Mouse (Mus musculus): ENCODE data around the gene Mlst8.

The Mlst8 gene

DNA sequence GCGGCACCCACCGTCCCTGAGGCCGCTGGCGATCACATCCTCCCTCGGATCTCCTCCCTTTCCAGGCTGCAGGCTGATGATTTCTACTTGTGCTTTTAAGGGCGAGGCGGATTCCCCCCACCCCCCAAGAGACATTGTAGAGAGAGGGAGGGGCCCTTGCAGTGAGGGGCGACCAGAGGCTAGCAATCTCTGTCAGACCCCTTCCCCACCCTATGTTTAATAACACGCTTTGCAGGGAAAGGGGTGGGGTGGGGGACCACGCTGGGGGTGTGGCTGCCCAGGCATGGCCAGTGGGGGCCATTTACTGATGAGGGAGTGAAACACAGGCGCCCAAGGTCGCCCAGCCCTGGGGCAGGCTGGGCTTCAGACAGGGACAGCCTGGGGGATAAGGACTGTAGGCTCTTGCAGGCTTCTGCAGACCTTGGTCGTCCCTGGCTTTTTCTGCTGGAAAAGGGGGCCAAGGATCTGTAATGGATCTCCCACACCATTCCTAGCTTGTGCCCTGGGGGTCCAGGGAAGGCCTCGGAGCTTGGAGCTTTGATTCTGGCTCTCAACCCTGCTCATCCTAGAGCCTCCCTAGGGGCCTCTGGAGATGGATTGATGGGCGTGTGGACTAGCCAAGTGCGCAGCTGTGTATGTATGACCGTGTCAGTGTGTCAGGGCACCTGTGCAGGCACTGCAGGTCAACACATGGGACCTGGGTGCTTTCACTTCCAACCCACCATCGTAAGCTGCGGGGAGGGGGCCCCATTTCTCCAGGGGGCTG is 10.6 kb upstream of the Mlst8 start:
- DNase-seq (ENCODE audit: low spot score) = no peak

- peak; percentile 78 for DNase-seq (ENCODE audit: low spot score)
Measured at GRCm38 (mm10) chr17:24488662-24489264, 9.9 kb upstream of the Mlst8 start.

DNA sequence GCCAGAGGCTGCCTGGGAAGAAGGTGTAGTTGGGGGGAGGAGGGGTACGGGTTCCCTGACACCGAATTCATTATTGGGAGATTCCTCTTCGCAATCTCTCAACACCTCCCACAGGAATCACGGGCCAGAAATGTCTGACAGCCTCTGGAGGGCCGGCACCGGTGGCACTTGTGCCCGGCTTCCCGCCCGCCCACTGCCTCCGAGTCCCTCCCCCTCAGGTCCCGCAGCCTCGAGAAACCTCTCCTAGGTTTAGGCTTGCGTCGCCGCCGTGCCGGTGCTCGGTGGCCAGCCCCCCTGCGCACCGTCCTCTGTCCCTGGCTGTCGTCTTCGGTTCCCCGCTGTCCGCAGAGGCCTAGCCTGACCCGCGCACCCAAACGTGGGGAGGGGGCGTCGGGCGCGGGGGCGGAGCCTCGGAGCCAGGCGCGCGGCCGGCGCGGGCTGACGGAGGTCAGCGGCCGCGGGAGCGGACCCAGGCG is 9.3 kb upstream of the Mlst8 start, which contains the start of gene Caskin1:
Caskin1 (plus strand) TSS at position 416 of the 476 bp plus-strand sequence.
- DNase-seq (ENCODE audit: low spot score) = peak; percentile 75

- no peak for DNase-seq (ENCODE audit: low spot score)
Measured at GRCm38 (mm10) chr17:24485090-24485860, 6.4 kb upstream of the Mlst8 start.

DNA sequence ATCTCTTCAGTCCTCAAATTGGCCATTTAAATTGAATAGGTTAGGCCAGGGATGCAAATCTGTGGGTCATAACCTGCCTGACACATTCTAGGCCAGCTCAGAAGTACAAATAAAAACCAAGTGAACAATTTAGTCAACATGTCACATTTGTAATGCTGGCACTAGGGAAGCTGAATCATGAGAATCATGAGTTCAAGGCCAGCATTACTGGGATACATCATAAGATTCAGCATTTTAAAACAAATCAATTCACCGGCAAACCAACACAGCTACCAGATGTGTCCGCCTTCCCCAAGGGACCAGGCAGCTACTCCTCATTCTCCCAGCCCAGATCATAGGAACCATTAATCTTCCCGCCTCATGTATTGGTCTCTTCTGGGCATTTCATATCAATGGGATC is 4.6 kb upstream of the Mlst8 start:
- no peak for DNase-seq (ENCODE audit: low spot score)

GRCm38 (mm10) chr17:24481027-24481815 is 2.3 kb upstream of the Mlst8 start:
- DNase-seq (ENCODE audit: low spot score) = no peak

DNA sequence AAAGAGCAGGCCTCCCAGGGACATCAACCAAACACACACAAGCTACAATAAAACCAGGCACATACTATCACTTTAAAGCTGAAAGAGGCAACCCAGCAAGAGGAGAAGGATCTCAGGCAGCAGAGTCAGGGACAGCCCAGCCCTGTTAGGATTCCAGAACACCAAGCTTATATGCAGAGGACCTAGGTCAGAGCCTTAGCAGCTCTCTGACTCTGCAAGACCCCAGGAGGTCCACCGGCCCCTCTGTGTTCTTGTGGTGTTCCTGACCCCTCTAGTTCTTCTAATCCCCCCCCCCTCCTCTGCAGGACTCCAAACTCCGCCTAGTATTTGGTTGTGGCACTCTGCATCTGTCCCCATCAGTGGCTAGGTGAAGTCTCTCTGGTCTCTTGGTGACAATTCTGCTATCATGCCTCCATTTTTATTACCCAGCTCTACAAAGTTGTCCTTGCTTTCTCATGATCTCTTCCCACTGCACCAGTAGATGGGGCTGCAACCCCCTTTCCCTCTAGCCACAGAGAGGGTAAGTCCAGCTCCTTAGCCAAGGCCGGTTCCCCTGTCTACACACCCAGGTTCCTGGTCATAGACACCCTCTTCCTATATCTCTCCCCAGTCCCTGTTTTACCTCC is 1.4 kb upstream of the Mlst8 start:
- DNase-seq (ENCODE audit: low spot score) = no peak

- no peak for DNase-seq (ENCODE audit: low spot score)
Measured at GRCm38 (mm10) chr17:24479431-24479830, 553 bp upstream of the Mlst8 start.

GRCm38 (mm10) chr17:24477985-24478600 is 785 bp downstream of the Mlst8 start:
- DNase-seq (ENCODE audit: low spot score) = no peak

DNA sequence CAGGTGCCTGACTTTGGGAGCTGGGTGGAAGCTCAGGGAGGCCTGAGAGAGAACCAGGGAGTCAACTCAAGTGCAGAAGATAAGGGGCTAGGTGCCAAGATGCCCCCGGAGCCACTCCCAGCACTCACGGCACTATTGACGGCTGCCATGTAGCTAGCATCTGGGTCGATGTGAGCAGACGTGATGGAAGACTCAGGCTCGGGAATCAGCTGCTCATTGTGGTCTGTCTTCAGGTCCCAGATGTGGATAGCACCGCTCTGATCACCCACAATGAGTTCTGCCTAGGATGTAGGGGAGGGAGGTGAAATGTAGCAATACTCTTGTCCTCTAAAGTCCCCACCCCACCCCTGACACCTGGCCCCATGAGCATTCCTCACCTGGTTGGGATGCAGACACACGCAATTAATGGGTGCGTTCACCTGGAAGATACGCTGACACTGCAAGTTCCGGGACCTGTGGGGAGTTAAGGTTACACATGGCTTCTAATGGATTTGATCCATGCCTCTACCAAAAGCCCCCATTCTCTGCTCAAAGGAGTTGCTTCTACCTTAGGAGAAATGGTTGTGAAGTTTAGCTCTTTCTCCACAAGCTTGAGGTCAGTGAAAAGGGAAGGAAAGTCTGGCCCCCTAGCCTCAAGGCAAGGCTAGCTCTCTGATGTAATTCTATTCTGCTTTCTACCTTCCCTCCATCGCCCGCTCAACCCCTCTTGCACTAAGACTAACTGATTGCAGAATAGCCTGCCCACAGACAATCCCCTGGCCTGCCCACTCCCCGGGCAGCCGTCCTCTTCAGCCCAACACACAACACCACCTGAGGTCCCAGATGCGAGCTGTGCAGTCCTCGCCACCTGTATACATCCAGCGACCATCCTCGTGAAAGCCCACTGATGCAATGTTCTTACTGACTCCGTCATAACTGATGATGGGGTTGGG is 1.6 kb downstream of the Mlst8 start:
- DNase-seq (ENCODE audit: low spot score) = no peak

DNA sequence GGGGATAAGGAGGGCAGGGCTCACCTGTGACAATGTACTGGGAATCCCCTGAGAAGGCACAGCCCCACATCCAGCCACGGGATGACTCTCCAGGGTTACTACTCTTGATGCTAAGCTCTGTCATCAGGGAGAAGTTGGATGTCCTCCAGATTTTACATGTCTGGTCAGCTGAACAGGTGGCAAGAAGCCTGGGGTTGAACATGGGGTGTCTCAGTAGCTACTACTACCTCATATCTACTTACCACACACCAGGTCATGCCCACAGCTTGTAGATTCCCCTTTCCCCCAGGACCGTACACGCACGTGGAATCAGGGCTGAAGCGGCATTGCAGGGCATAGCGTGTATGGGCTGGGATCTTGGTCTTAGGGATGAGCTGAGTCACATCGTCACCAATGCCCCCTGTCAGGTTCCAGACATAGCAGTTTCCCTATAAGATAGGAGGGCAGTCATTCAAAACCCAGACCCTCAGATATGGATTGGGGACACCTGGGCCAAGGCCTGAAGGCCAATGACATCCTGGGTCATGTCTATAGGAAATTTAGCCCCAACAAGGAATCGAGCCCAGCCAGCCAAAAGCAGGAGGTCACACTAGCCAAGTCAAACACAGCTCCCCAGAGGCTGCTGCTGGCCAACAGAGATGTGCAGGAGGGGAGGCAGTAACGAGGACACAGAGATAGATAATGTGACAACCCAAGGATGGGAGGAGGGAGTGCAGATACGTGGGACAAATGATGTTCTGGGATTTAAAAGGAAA is 2.7 kb downstream of the Mlst8 start:
- DNase-seq (ENCODE audit: low spot score) = no peak

DNA sequence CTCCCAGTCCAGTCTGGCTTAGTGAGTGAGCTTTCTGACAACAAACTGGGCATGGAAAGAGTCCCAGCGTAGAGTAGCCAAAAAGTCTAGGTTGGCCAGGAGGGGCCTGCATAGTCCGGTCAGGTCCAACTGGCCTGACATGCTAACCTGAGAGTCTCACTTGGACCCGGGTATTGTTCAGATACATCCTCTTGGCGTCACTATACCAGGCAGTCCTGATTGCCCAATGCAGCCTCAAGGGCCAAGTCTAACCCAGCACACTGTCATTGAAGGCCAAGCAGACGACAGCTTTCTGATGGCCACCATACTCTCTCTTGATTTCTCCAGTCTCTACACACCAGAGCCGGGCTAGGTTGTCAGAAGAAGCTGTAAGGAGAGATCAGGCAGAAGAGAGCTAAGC is 3.3 kb downstream of the Mlst8 start:
- no peak for DNase-seq (ENCODE audit: low spot score)

DNA sequence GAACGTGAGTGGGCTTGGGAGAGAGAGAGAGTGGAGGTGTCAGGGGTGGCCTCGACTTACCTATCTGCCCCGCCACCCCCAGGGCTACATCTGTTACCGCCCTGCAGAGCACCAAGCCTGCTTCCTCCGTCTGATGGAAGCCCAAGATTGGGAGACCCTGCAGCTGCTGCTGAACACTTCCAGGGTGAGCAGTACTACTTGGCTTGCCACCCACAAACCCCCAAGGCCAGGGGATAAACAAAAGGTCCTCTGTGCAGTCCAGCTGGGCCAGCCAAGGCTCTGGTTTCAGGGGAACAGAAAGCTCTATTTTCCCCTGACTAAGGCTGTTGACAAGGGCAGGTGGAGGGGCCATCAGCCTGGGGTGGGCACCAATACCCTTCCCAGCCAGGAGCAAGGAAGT is 4.3 kb downstream of the Mlst8 start:
- DNase-seq (ENCODE audit: low spot score) = no peak

GRCm38 (mm10) chr17:24473612-24474275 is 5.1 kb downstream of the Mlst8 start, which contains the start of gene Bricd5:
Gene Bricd5, plus strand, starts transcription at chr17:24473884.
- DNase-seq (ENCODE audit: low spot score) = no peak

GRCm38 (mm10) chr17:24472512-24472911 is 6.4 kb downstream of the Mlst8 start:
- peak; percentile 72 for DNase-seq (ENCODE audit: low spot score)

DNA sequence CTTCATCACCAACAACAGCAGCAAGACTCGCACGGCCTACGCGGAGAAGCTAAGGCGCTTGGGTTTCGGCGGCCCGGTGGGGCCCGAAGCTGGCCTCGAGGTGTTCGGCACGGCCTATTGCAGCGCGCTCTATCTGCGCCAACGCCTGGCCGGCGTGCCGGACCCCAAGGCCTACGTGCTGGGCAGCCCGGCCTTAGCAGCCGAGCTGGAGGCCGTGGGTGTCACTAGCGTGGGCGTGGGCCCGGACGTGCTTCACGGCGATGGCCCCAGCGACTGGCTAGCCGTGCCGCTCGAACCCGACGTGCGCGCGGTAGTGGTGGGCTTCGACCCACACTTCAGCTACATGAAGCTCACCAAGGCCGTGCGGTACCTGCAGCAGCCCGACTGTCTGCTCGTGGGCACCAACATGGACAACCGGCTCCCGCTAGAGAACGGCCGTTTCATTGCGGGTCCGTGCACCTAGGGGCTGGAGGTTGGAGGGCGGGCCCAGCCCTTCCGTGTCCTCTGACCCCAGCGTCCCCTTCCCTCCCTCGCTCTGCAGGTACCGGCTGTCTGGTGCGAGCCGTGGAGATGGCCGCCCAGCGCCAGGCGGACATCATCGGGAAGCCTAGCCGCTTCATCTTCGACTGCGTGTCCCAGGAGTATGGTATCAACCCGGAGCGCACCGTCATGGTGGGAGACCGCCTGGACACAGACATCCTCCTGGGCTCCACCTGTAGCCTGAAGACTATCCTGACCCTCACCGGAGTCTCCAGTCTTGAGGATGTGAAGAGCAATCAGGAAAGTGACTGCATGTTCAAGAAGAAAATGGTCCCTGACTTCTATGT is 8.0 kb downstream of the Mlst8 start:
- peak; percentile 65 for DNase-seq (ENCODE audit: low spot score)

DNA sequence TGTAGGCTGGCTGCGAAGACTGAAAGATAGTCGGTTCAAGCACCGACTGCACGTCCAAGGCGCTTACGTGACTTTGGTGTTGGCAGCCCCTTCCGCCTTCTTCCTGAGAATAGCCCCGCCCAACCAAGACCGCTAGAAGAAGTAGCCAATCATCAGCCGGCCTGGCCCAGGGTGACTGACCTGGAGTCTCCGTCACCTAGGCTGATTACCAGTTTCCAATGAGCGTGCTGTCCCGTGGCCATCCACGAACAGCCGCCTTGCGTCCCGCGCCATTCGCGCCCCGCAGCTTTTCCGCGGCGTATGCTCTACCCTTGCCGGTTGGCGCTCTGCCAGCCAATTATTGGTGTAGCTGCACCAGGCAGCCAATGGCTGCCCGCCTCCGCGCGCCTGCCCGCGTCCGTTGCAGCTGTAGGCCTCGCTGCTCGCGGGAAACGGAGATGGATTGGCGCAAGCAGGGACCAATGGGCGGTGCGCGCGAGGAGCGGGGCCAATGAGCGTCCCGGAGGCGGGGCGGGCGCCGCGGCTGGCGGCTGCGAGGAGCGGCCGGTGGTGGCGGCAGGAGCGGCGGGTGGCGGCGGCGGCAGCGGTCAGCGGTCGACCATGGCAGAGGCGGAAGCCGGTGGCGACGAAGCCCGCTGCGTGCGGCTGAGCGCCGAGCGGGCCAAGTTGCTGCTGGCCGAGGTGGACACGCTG is 8.8 kb downstream of the Mlst8 start, which contains the start of the genes E4f1 and Pgp:
E4f1 (minus strand) TSS at position 404 of the 693 bp plus-strand sequence.
Pgp (plus strand) TSS at position 483 of the 693 bp plus-strand sequence.
- DNase-seq (ENCODE audit: low spot score) = peak; percentile 99
